Mouse (Mus musculus) macrophage (primary cell): ENCODE results near the gene Anapc11. TPM values are rescaled to one million over a fixed set of nuclear protein-coding genes. Genes with fewer than 3 reads are reported as not detected.

Experiments
- H3K27ac ChIP-seq: fragments of 350-480 bp; formaldehyde crosslinking; 2 replicates; pipeline ENCODE4 v1.9.0; 2021
- H3K36me3 ChIP-seq: fragments of 350-480 bp; formaldehyde crosslinking; 2 replicates; pipeline ENCODE4 v1.9.0; 2021; ENCODE audit errors: inconsistent target
- H3K4me3 ChIP-seq: fragments of 350-480 bp; formaldehyde crosslinking; 2 replicates; pipeline ENCODE4 v1.9.0; 2021; ENCODE audit errors: inconsistent target
- H3K79me2 ChIP-seq: fragments of 350-480 bp; formaldehyde crosslinking; 2 replicates; pipeline ENCODE4 v1.9.0; 2021; ENCODE audit errors: inconsistent target
- WGBS: methylation state at CpG from one replicate; pipeline ENCODE4 v1.1.7; 2026; ENCODE audit warnings: inconsistent platforms; ENCODE audit not compliant: missing documents; 5-methylcytosine and 5-hydroxymethylcytosine counted together
- polyA plus RNA-seq: library from polyadenylated mRNA; stranded (reverse); fragments of 250-400 nt; gene quantifications from 3 replicates; pipeline ENCODE4 v1.2.4, GENCODE M21; 2018; ENCODE audit warnings: inconsistent platforms

Anapc11 gene
- polyA plus RNA-seq, 1 experiment from 2014 or later: 40.4 TPM

DNA sequence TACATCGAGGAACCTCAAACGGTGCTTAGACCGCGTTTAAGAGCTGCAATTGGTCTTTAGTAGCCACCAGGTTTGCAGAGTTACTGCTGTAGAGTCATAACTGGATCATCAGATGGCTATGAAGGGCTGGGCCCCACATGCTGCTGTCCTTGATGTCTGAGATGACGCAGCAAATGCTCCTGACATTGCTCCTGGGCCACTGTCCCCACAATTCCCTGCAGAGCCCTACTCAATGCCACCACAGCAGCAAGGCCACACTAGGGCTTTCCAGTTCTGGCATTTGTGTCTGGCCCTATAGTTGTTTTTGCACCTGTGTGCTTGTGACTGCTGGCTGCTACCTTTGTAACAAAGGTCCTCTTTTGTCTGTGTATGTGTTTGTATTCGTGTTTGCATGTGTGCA, 24.6 kb downstream of the Anapc11 start:
- Histone ChIP-seq H3K4me3 (no peak overlapping the region), H3K79me2 (peaks cover 67% of the 10 kb centered on the region), H3K27ac (no peak overlapping the region), H3K36me3 (peaks cover 57% of the 10 kb centered on the region)
- whole genome bisulfite sequencing: 93% methylated on average over 6 of the region's 6 CpGs

DNA sequence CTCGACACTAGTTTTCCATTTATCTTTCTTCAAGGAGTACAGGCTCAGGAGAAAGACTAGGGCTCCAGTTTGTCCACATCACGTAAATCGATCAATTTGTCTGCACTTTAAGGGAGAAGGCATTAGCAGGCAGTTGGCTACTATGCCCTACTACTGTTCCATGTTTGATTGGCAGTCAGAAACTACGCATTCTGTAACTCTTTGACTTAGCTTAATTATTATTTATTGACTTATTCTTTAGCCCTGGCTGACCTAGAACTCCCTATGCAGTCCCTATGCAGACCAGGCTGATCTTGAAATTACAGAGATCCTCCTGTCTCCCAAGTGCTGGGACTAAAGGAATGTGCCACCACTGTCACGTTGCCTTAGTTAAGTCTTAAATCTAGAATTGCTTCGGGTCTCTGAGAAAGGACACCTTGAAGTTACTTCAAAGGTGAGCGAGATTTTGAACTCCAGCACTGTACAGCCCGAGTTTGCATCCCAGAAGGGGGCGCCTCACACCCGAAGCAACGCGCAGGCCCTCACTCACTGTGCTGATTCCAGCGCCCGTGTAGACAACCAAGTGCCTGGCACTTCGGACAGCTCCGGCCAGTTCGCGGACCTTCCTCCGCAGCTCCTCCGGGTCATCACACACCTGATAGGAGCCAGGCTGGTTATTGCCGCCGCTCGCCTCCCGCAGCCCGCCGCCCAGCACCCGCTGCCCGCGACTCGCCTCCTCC, 25.9 kb downstream of the Anapc11 start:
- WGBS: 14% methylated on average over 26 of the region's 30 CpGs
- Histone ChIP-seq H3K4me3 (peak overlapping the region; percentile 36), H3K36me3 (peaks cover 47% of the 10 kb centered on the region), H3K79me2 (peaks cover 81% of the 10 kb centered on the region), H3K27ac (peak overlapping the region; percentile 5; the same call in 1 of the 2 replicates)

DNA sequence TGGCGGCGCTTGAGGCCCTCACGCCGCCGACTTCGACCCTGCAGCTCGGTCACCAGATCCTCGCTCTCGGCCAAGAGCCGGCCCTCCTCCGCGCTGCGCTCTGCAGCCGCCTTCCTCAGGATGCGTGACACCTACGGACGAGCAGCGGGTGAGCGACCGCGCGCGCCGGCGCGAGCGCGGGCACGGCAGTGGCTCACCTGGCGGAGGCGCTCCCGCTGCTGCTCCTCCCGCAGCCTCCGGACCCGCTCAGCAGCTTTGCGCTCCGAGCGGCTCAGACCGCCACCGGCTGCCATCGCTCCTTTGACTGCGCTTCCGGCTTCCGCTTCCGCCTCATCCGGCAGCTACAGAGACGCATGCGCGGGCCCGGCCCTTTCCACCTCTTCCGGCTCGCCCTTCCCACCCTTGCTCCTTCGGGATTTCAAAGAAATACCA, 26.5 kb downstream of the Anapc11 start:
- Histone ChIP-seq H3K36me3 (peaks cover 41% of the 10 kb centered on the region), H3K4me3 (peak overlapping the region; percentile 36), H3K79me2 (peaks cover 85% of the 10 kb centered on the region), H3K27ac (peak overlapping the region; percentile 99)
- WGBS: under 1% methylated on average over 48 of the region's 53 CpGs

DNA sequence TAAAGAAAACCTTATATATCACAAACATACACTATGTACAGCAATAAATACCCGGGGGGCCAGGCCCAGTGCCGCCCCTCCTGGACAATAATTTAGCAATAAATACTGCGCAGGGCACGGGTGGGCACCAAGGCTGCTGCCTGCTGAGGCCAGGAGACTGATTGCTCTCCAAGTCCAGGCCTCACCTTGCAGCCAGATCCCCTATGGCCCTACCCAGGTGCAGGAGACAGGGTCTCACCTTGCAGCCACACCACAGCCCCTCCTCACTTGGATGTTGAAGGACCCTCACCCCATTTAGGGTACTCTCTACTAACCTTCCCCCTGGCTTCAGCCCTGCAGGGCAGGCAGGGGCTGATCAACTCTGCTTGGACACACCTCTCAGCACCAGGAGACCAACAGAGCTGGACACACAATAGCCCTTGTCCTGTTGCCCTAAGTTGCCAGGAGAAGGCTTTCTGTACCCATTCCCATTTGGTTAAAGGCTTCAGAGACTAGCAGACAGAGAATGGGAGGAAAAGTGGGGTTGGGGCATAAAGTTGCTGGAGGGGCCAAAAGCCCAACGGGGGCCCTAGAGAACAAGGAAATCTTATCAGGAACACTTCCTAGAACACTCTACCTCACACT, 27.0 kb downstream of the Anapc11 start, which contains the start of gene Sirt7:
Gene Sirt7, minus strand, starts transcription at position 89 of the 624 bp plus-strand sequence.
- peaks cover 35% of the 10 kb centered on the region for H3K36me3 ChIP-seq
- peaks cover 90% of the 10 kb centered on the region for H3K79me2 ChIP-seq
- H3K27ac ChIP-seq: peak within 1 kb of the TSS; percentile 99
- peak within 1 kb of the TSS; percentile 36 for H3K4me3 ChIP-seq
- 12% methylated on average over 5 of the region's 5 CpGs for WGBS

DNA sequence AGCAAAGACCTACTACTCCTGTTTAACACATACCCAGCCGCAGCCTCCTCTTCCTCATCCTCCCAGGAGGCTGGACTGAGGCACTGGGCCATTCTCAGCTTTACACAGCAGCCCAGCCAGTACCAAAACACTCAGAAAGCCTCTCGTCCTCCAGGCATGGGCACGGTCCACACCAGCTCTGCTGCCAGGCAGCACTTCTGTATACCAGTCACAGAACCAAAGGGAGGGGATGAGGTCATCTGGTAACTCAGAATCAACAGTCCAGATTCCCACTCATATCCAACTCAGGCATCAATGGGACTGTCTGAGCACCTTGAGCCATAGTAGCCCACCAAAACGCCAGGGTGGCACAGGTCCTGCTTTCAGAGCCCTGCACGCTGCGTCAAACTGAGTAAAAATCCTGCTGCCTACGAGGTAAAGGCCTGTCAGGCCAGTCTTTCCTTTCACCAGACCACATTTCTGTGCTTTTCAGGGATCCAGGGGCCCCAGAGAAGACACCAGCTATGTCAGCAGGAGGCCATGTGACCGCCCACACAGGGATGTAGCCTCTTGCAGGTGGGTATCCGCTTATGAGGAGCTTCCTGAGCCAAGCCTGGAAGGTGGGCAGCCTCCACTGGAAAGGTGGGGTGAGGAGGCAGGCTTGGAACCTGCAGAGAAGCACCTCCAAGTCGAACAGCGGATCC, 28.7 kb downstream of the Anapc11 start:
- WGBS: 68% methylated on average over 11 of the region's 11 CpGs
- Histone ChIP-seq H3K36me3 (peaks cover 19% of the 10 kb centered on the region), H3K79me2 (peaks cover 92% of the 10 kb centered on the region), H3K4me3 (no peak overlapping the region), H3K27ac (peak overlapping the region; percentile 99)

DNA sequence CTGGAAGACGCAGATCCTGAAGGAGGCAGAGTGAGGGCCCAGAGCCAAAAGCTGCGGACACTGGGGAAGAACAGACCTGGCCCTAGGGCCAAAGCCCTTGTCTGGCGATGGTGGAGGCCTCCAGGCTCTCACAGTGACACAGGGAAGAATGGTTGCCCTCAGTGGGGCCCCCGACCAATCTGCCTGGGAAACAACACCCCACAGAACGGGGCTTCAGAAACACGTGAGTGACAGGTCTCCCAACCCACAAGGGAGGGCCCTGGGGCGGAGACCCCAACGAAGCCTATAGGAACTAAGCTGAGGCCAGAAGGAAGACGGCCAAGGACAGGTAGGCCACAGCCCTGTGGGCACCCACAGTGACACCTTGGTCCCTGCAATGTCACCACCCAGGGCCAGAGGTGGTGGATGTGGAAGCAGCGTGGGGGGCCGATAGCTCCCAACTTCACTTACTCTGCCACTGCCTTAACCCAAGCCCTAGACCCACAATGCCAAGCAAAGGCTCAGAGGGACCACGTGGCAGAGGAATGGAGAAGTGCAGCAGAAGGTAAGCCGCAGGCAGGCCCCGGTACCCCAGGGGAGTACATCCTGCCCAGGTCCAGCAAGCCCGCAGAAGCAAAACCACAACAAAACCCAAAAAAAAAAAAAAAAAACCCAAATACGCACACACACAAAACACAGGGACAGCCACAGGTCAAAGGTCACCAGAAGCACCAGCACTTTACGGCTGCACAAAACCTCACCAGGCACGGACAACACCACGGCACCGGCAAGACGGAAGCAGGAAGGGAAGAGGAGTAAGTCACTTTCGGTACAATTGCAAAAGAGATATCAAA, 29.5 kb downstream of the Anapc11 start:
- peaks cover 11% of the 10 kb centered on the region; the same call in 1 of the 2 replicates for H3K36me3 ChIP-seq
- H3K4me3 ChIP-seq: peak overlapping the region; percentile 4; the same call in 1 of the 2 replicates
- peaks cover 91% of the 10 kb centered on the region for H3K79me2 ChIP-seq
- 21% methylated on average over 21 of the region's 22 CpGs for WGBS
- peak overlapping the region; percentile 99 for H3K27ac ChIP-seq

DNA sequence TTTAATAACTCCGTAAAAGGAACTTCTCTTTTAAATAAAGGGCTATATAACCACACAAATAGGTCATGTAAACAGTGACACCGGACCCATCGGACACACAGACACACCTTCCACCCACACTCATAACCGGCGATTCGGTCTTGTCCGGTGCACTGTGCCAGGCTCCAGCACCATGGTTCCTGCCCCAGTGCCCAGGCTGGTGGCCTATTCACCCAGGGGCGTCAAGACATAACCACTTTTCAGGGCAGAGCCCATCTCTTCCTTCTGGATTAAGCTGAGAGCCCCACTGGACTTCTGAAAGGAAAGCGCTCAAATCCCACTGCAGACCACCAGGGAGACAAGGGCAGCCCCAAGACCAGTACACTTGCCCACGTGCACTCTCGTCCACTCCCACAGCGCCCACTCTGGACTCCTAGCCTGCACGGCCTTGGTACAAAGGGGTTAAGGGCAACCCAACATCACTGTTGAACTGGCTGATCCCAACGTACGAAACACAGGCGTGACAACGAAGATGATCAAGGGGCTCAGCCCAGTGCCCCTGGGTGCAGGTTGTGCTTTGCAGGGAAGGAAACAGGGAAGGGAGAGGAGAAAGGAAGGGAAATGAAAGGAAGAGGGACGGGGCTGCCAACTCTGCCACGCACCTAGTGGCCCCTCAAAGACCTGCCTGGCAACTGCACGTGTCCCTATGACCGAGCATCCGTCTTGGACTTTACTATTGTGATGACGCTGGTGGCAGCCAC, 30.6 kb downstream of the Anapc11 start:
- Histone ChIP-seq H3K4me3 (peak overlapping the region; percentile 4; the same call in 1 of the 2 replicates), H3K27ac (peak overlapping the region; percentile 99), H3K36me3 (0 out of 2 replicates have a peak, but pooled peaks cover under 1% of the 10 kb centered on the region), H3K79me2 (peaks cover 80% of the 10 kb centered on the region)
- WGBS: 56% methylated on average over 22 of the region's 23 CpGs

DNA sequence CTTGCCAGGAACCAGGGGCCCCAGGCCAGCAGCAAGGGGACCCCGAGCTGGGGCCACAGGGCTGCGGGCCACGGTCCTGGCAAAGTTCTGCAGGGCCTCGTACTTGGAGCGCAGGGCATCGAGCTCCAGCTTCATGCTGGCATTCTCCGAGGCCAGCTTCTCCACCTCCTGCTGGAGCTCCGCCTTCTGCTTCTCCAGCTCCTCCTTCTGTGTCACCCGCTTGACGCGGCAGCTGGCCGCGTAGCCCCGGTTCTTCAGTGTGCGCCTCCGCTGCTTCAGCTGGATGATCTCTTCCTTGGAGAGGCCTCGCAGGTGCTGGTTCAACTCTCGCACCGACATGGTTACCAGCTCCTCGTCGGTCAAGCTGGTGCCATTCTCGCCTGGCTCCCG, 31.1 kb downstream of the Anapc11 start:
- Histone ChIP-seq H3K27ac (peak overlapping the region; percentile 99), H3K79me2 (peaks cover 78% of the 10 kb centered on the region), H3K36me3 (no peaks in the 10 kb centered on the region), H3K4me3 (peak overlapping the region; percentile 52)
- WGBS: 2% methylated on average over 23 of the region's 23 CpGs

DNA sequence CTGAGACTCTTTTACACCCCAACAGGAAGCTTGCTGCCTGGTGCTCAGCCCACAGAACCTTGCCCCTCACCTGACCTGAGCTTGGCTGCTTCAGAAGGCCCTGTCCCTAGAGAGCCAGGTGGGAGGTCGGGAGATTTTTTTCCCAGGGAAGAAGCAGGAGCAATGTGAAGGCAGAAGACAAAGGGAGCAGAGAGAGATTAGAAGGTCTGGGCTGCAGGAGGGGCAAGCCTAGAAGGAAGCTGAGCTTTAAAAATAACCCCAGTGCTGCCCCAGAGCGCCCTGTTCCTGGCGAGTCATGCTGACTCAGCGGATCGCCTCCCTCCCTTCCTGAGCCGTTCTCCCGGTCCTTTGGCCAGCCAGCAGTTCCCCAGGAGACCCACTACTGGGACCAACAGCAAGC, 31.7 kb downstream of the Anapc11 start:
- peaks cover 83% of the 10 kb centered on the region for H3K79me2 ChIP-seq
- 0% methylated on average over 7 of the region's 7 CpGs for WGBS
- H3K27ac ChIP-seq: peak overlapping the region; percentile 99
- peak overlapping the region; percentile 52 for H3K4me3 ChIP-seq
- H3K36me3 ChIP-seq: no peaks in the 10 kb centered on the region

DNA sequence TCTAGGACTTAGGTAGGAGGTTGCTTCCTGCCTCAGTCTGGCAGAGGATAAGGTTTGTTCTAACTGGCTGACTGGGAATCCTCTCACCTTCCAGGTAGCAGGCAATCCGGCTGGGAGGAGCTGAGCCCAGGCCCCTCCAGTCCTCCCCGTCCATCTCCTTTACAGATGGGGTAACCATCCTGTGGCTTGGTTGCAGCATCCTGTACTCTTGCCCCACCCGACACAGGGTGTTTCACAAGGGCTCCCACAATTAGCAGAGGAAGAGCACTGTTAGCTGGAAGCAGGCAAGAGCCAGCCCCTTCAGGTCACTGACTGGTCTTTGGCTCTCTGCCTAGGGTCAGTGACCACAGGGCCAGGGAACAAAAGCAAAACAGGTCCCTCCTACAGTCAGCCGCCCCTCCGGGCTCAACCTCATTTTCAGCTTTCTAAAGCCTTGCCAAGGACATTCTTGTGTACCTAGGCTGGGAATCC, 32.2 kb downstream of the Anapc11 start:
- Histone ChIP-seq H3K27ac (peak overlapping the region; percentile 99), H3K4me3 (peak overlapping the region; percentile 52), H3K36me3 (no peaks in the 10 kb centered on the region), H3K79me2 (peaks cover 79% of the 10 kb centered on the region)
- 0% methylated on average over 5 of the region's 5 CpGs for WGBS

DNA sequence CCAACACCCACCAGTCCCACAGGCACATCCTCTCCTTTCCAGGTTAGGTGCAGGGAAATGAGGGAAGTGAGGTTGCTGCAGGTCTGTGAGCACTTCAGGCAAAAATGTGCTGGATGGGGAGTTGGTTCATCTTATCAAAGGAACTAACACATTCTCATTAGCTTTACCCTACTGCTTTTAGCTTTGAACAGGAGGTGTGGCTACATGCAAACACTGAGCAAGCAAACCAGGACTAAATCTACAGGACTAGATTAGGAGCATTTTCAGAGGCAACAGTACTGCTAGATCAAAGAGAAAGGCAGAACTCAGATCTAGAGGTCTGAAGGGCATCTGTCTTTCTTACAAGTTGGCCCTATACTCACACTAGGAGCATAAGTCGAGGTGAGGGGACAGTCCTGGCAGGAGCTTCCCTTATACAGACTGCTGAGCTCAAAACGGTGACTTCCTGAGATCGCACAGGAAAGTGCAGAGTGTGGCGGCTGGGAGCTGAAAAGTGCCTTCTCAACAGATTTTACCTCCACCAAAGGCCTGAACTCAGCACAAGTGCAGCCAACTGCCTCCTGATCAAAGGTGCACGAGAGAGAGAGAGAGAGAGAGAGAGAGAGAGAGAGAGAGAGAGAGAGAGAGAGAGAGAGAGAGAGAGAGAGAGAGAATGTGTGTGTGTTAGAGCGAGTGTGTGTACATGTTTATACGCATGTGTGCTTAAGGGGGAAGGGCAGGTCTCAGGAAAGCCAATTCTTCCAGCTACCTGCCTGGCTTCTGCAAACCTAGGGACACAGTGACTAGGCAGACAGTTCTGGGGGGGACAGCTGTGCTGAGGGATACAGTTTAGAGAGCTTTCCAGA, 32.9 kb downstream of the Anapc11 start:
- no peaks in the 10 kb centered on the region for H3K36me3 ChIP-seq
- H3K4me3 ChIP-seq: peak overlapping the region; percentile 71
- peaks cover 73% of the 10 kb centered on the region for H3K79me2 ChIP-seq
- H3K27ac ChIP-seq: peak overlapping the region; percentile 99
- WGBS: 4% methylated on average over 7 of the region's 7 CpGs

DNA sequence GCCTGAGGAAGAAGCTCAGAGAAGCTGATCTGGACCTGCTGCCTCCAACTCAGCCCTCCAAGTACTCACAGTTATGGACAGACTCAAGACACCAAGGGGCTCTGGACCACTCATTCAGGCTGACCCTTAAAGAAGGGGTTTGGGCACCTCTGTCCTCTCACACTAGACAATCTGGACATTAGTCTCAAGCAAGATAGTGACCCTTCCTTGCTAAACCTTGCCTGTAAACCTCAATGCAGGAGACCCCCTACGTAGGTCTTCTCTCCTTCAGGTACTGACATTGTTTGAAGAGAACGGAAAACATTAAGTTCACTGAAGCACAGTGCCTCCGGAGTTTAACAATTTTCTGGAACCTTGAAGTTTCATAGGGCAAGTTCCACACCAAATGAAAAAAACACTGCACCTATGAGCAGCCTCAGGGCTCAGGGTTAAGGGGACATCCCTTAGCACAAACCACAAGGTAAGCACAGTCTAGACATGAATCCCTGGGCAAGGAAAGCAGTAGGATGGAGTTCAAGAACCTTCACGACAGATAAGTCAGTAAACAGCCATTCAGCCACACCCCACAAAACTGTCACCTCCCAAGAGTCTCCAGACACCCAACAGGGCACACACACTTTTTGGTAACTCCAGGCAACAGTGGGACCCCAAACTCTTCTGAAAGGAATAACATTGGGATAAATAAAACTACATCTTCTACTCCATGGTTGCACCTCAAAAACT, 33.7 kb downstream of the Anapc11 start:
- Histone ChIP-seq H3K79me2 (peaks cover 65% of the 10 kb centered on the region), H3K27ac (peak overlapping the region; percentile 99), H3K36me3 (no peaks in the 10 kb centered on the region), H3K4me3 (peak overlapping the region; percentile 71)
- WGBS: 44% methylated on average over 4 of the region's 4 CpGs
